Mouse (Mus musculus): Measurements from ENCODE around the gene T2.

- TF ChIP-seq CTCF (IDR thresholded peaks at IDR 0.05; ENCODE audit: low read depth, low read length) (no peak), POLR2A (IDR thresholded peaks at IDR 0.05; ENCODE audit: insufficient read depth, low read length) (peak; percentile 48)
Measured at GRCm38 (mm10) chr17:8310838-8311614, 44.8 kb upstream of the T2 start, which contains the start of gene Sft2d1.

All from ES-Bruce4 (cell line).